Mouse (Mus musculus): Measurements from ENCODE around the gene Cyp11a1.

Gene Cyp11a1

DNA sequence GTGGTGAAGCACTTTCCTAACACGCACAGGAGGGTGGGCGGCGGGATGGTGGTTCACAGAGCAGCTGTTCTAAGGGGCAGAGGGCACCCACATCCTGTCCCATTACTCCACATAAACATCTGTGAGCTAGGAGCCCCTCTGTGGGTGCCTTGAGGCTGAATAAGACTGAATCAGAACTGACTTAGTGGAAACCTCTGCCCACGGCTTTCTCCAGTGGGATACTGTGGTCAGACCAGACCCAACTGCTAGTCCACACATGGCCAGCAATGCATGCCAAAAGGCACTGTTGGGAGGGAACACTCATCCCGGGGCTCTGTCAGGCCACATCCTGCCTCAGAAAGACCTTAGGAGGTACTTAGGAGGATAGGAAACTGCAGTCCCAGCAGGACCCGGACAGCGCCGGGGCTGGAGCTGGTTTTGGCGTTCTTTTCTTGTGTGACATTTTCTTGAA is 34.0 kb upstream of the Cyp11a1 start:
- in situ Hi-C loops (cut with MboI; ENCODE audit: unreplicated experiment in 2 of 2), result no loop called here

DNA sequence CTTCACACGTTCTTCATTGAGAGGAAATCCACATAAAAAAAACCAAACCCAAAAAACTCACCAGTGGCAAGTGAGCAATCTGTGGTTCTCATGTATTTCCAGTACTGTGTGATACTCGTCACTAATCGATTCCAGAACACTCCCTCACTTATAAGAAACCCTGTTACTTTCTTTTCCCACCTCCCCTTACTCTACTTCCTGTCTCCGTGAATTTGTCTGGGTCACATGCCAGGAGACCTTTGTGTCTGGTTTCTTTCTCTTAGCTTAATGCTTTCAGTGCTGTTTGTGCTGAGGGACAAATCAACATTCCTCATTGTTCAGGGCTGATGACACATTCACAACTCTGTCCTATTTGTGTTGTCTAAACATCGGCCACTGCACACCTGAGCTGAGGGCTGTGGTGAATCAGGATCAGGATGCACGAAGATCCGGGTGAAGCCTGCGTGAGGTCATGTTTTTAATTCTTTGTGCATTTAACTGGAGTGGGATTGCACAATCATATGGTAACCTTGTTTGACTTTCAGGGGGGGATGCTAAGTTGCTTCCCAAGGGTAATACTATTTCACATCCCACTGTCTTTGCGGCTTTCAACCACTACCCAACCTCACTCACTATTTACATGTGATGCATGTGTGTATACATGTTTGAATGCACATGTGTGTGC is 33.3 kb upstream of the Cyp11a1 start:
- in situ Hi-C loops (cut with MboI; ENCODE audit: unreplicated experiment in 2 of 2), result no loop called here

DNA sequence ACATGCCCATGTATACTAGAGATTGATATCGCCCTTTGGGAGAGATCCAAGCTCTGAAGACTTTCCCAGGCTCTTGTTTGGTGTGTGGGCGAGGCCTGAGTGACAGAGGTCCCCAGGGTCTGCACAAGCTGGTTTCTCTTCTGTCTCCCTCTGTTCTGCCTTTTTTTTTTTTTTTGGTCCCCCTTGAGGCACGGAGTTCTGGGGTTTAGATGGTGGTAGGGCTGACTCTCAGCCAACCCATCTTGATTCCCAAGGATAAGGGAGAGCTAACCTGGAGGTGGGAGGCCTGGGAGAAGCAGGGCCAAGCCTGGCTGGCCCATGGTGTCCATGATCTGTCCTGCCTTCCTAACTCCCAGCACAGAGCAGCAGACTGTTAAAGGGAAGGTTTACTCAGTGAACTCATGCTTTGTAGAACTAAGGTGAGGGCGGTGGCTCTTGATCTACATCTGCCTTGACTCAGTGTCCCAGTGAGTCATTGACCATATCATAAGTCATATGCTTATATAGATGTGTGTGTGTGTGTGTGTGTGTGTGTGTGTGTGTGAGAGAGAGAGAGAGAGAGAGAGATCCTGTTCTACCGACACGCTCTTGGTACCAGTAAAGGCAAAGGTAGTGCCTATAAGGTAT is 32.7 kb upstream of the Cyp11a1 start:
- in situ Hi-C loops (cut with MboI; ENCODE audit: unreplicated experiment in 2 of 2), result no loop called here

GRCm38 (mm10) chr9:57974221-57974620 is 32.0 kb upstream of the Cyp11a1 start:
- in situ Hi-C loops (cut with MboI; ENCODE audit: unreplicated experiment in 2 of 2), result no loop called here

- in situ Hi-C loops (cut with MboI; ENCODE audit: unreplicated experiment in 2 of 2), result no loop called here
Observed at GRCm38 (mm10) chr9:57975200-57975821, 30.9 kb upstream of the Cyp11a1 start.

DNA sequence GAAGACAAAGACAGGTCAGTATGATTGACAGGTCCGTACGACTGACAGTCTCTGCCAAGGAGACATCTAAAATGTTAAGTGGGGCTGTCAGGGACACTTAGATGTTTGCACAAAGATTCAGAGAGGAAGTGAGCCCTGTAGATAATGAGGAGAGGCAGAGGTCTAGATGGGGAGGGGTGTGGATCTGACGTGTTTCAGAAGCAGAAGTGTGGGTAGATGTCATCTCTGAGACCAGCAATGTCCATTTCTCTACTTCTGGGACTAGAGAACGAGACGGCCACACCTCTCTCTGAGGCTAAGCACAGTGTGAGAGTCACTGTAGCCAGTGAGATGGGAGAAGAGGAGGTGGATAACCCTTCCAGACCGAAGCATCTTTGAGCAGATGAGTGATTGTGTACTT is 28.2 kb upstream of the Cyp11a1 start:
- in situ Hi-C loops (cut with MboI; ENCODE audit: unreplicated experiment in 2 of 2), result no loop called here

- in situ Hi-C loops (cut with MboI; ENCODE audit: unreplicated experiment in 2 of 2), result no loop called here
Observed at GRCm38 (mm10) chr9:57978858-57979257, 27.4 kb upstream of the Cyp11a1 start.

DNA sequence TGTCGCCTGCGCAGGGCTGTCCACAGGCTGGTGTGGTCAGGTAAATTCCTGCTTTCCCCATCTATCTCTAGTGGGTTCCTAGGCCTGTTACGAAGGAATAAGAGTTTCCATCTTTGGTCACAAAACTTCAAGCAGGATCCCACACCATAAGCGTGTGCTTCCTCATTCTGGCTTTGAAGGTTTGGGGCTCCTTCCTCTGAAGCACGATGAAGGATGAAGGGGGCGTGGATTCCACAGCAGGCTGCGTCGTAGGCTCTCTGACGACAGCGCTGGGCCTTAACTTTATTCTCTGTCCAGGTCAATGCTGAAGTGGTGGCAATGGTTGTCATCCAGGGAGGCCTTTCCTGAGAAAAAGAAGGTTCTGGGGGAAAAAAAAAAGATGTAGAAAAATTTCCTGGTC is 25.6 kb upstream of the Cyp11a1 start:
- in situ Hi-C loops (cut with MboI; ENCODE audit: unreplicated experiment in 2 of 2), result no loop called here

DNA sequence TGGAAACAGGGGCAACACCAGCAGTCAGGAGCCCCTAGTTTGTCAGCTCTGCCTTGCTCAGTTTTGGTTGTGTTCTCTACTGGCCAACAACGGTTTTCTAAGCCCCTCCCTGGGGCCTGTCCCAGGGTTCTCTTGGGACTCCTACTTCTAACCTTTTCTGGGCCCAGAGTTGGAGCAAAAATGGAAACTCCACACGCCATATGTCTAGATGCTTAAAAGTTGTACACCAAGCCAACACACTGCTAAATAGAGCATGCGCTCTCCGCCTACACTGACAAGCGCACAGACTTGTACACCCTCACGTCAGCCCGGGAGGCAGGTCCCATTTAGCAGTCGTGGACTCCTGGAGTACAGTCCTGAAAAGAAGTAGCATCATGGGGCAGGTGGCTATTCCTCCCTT is 20.9 kb upstream of the Cyp11a1 start:
- in situ Hi-C loops (cut with MboI; ENCODE audit: unreplicated experiment in 2 of 2), result no loop called here

DNA sequence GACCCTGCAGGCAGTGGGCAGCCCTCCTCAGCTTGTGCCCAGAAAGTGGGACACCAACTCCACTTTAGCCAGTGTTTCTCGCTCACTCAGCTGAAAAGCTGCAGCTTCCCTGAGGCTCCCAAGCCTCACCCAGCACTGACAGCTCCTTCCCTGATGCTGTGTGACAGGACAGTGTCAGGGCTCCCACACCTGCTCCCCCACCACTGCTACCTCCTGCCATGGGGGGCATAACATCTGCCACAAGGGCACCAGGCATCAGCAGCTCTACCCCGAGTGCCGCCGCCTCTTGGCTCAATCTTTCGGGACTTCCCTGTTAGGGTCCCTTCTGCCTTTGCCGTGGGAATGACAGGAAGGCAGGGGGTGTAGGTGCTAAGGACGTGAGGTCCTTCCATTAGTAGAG is 19.9 kb upstream of the Cyp11a1 start:
- in situ Hi-C loops (cut with MboI; ENCODE audit: unreplicated experiment in 2 of 2), result no loop called here

GRCm38 (mm10) chr9:57988098-57988497 is 18.1 kb upstream of the Cyp11a1 start:
- in situ Hi-C loops (cut with MboI; ENCODE audit: unreplicated experiment in 2 of 2), result no loop called here

GRCm38 (mm10) chr9:57989309-57989708 is 16.9 kb upstream of the Cyp11a1 start:
- in situ Hi-C loops (cut with MboI; ENCODE audit: unreplicated experiment in 2 of 2), result no loop called here

DNA sequence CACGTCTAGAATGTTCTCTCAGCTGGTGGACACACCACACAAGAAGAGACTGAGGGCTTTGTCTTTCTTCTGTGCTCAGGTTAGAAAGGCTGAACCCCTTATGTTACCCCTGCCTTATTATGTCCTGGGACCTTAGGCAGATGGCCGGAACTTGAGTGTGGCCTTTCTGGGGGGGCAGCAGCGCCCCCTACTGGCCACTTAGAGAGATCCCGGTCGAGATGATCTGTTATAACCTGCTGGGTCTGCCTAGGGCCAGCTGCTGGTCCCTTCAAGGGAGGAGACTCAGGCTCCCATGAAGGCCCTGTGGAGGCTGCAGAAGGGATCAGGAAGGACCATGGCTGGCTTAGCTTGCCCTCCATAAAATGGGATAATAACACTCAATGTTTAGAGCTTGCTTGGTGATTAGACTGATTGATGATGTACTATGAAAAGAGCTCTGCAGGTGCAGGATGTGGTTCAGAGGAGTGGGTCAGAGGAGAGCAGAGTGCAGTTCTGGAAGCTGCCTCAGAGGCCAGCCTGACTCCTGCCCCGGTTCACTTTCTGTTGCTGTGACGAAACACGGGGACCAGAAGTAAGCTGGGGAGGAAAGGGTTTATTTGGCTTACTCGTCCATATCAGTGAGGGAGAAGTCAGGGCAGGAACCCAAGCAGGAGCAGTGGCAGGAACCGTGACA is 15.6 kb upstream of the Cyp11a1 start:
- in situ Hi-C loops (cut with MboI; ENCODE audit: unreplicated experiment in 2 of 2), result loop anchor here (5.0 kb wide), 3 partner anchors 53 to 203 kb away; no protein-coding TSS in a partner anchor

- in situ Hi-C loops (cut with MboI; ENCODE audit: unreplicated experiment in 2 of 2), result loop anchor here (5.0 kb wide), 3 partner anchors 55 to 205 kb away; no protein-coding TSS in a partner anchor
Observed at GRCm38 (mm10) chr9:57992060-57992459, 14.2 kb upstream of the Cyp11a1 start.

GRCm38 (mm10) chr9:57992781-57993591 is 13.2 kb upstream of the Cyp11a1 start:
- in situ Hi-C loops (cut with MboI; ENCODE audit: unreplicated experiment in 2 of 2), result loop anchor here (5.0 kb wide), 3 partner anchors 56 to 206 kb away; no protein-coding TSS in a partner anchor

- in situ Hi-C loops (cut with MboI; ENCODE audit: unreplicated experiment in 2 of 2), result loop anchor here (5.0 kb wide), 2 partner anchors 133 to 333 kb away; no protein-coding TSS in a partner anchor
Observed at GRCm38 (mm10) chr9:57995282-57995681, 10.9 kb upstream of the Cyp11a1 start.

DNA sequence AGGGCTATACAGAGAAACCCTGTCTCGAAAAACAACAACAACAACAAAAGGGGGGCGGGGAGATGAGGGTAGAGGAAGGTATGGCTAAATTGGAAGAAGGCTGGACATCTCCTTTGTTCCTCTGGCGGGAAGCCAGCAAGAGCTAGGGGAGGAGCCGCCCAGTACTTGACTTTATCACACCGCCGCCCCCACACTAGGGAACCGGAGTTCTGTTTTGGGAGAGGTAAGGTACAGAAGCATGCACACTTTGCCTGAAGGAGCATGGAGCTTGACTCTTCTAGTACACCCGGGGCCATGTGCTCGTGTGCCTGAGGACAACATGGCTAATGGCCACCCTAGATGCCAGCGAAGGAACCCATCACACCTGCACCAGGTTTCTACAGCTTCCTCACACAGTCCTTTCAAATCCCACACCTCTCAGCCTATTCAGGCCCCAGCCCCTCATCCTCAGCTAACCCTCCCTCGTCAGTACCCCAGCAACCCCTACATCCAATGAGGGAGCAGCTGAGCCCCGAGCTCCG is 8.6 kb upstream of the Cyp11a1 start:
- in situ Hi-C loops (cut with MboI; ENCODE audit: unreplicated experiment in 2 of 2), result loop anchor here (5.0 kb wide), 2 partner anchors 135 to 335 kb away; no protein-coding TSS in a partner anchor

GRCm38 (mm10) chr9:57998032-57998659 is 8.1 kb upstream of the Cyp11a1 start:
- in situ Hi-C loops (cut with MboI; ENCODE audit: unreplicated experiment in 2 of 2), result loop anchor here (5.0 kb wide), 2 partner anchors 136 to 336 kb away; no protein-coding TSS in a partner anchor

- in situ Hi-C loops (cut with MboI; ENCODE audit: unreplicated experiment in 2 of 2), result loop anchor here (5.0 kb wide), 2 partner anchors 136 to 336 kb away; no protein-coding TSS in a partner anchor
Observed at GRCm38 (mm10) chr9:57998685-57999084, 7.5 kb upstream of the Cyp11a1 start.
